Mouse (Mus musculus) kidney, embryonic 14.5 days (tissue): ENCODE data around the gene Dusp27. TPM values are rescaled to one million over a fixed set of nuclear protein-coding genes. Genes with fewer than 3 reads are reported as not detected.
A peak's percentile ranks its signal among the peaks of the same experiment; 100 is the strongest.

Experiments used
- ATAC-seq: fragments of 200-750 bp; cut with Nextera tagmentation; 2 replicates; pipeline ENCODE4 v1.8.0; 2017; ENCODE audit warnings: moderate number of reproducible peaks, mild to moderate bottlenecking, moderate TSS enrichment, moderate library complexity; ENCODE audit not compliant: low FRiP score, low TSS enrichment
- H3K27ac ChIP-seq: fragments of 300-500 bp; sonication (generic); 2 replicates; pipeline ENCODE4 v1.5.1; 2014; ENCODE audit warnings: low read depth, mild to moderate bottlenecking, low read length, moderate library complexity, mixed read lengths
- H3K27me3 ChIP-seq: fragments of 300-500 bp; sonication (generic); 2 replicates; pipeline ENCODE4 v1.6.1; 2014; ENCODE audit warnings: mild to moderate bottlenecking, low read length; ENCODE audit not compliant: control insufficient read depth, insufficient read depth
- H3K36me3 ChIP-seq: fragments of 300-500 bp; sonication (generic); 2 replicates; pipeline ENCODE4 v1.6.1; 2014; ENCODE audit warnings: low read length, mixed read lengths; ENCODE audit not compliant: control insufficient read depth, insufficient read depth
- H3K4me1 ChIP-seq: fragments of 300-500 bp; sonication (generic); 2 replicates; pipeline ENCODE4 v1.6.1; 2014; ENCODE audit warnings: low read length, mixed read lengths; ENCODE audit not compliant: control insufficient read depth, insufficient read depth
- H3K4me2 ChIP-seq: fragments of 300-500 bp; sonication (generic); replicated peaks from 2 replicates; pipeline ENCODE4 v1.6.1; 2014; ENCODE audit warnings: low read depth, mild to moderate bottlenecking, low read length
- H3K4me3 ChIP-seq: fragments of 300-500 bp; sonication (generic); 2 replicates; pipeline ENCODE4 v1.5.1; 2014; ENCODE audit warnings: mild to moderate bottlenecking, low read length
- H3K9ac ChIP-seq: fragments of 300-500 bp; sonication (generic); 2 replicates; pipeline ENCODE4 v1.6.1; 2014; ENCODE audit warnings: low read depth, mild to moderate bottlenecking, low read length, moderate library complexity
- H3K9me3 ChIP-seq: fragments of 300-500 bp; sonication (generic); 2 replicates; pipeline ENCODE4 v1.6.1; 2016; ENCODE audit warnings: low read length; ENCODE audit not compliant: control insufficient read depth
- WGBS: fragments of 180-500 bp; shearing (Covaris S2); extraction: QIAGEN DNeasy Blood & Tissue Kit; methylation state at CpG from one replicate; pipeline ENCODE4 v1.1.7; 2014; 5-methylcytosine and 5-hydroxymethylcytosine counted together
- polyA plus RNA-seq: library from polyadenylated mRNA; unstranded; fragments of >200 nt; fragmentation: Nextera tagmentation; extraction: Ambion mirVana; gene quantifications from 2 replicates; pipeline ENCODE4 v1.2.1, GENCODE M21; 2014

Dusp27 gene
- polyA plus RNA-seq, 1 experiment from 2014 or later, result 0.39 TPM

- Histone ChIP-seq H3K9me3 (no peaks in the 10 kb centered on the region), H3K9ac (no peak overlapping the region), H3K36me3 (no peaks in the 10 kb centered on the region), H3K4me1 (peaks cover 11% of the 10 kb centered on the region), H3K27me3 (no peaks in the 10 kb centered on the region), H3K4me3 (no peak overlapping the region), H3K27ac (no peak overlapping the region), H3K4me2 (no peak overlapping the region)
- 0 out of 2 replicates have a peak, but pooled peaks have one; percentile 18 for ATAC-seq
- 38% methylated on average over 13 of the region's 13 CpGs for WGBS
Observed at GRCm38 (mm10) chr1:166138136-166138535, 10.4 kb upstream of the Dusp27 start.

- H3K27ac ChIP-seq, result no peak overlapping the region
- WGBS, result 49% methylated on average over 7 of the region's 7 CpGs
- H3K4me2 ChIP-seq, result no peak overlapping the region
- ATAC-seq, result 0 out of 2 replicates have a peak, but pooled peaks have one; percentile 18
- no peaks in the 10 kb centered on the region for H3K9me3 ChIP-seq
- H3K9ac ChIP-seq, result no peak overlapping the region
- H3K4me3 ChIP-seq, result no peak overlapping the region
- no peaks in the 10 kb centered on the region for H3K36me3 ChIP-seq
- H3K4me1 ChIP-seq, result peaks cover 11% of the 10 kb centered on the region
- no peaks in the 10 kb centered on the region for H3K27me3 ChIP-seq
Observed at GRCm38 (mm10) chr1:166137244-166137938, 9.7 kb upstream of the Dusp27 start.

GRCm38 (mm10) chr1:166135091-166135740 lies 7.5 kb upstream of the Dusp27 start:
- no peaks in the 10 kb centered on the region for H3K27me3 ChIP-seq
- 40% methylated on average over 5 of the region's 5 CpGs for WGBS
- H3K27ac ChIP-seq, result no peak overlapping the region
- no peaks in the 10 kb centered on the region for H3K36me3 ChIP-seq
- ATAC-seq, result no peak
- no peaks in the 10 kb centered on the region for H3K9me3 ChIP-seq
- no peak overlapping the region for H3K4me3 ChIP-seq
- H3K4me1 ChIP-seq, result peaks cover 11% of the 10 kb centered on the region
- no peak overlapping the region for H3K9ac ChIP-seq
- no peak overlapping the region for H3K4me2 ChIP-seq

GRCm38 (mm10) chr1:166132367-166132766 lies 4.6 kb upstream of the Dusp27 start:
- Histone ChIP-seq H3K36me3 (no peaks in the 10 kb centered on the region), H3K4me2 (no peak overlapping the region), H3K9ac (no peak overlapping the region), H3K4me3 (no peak overlapping the region), H3K27me3 (no peaks in the 10 kb centered on the region), H3K4me1 (peaks cover 9% of the 10 kb centered on the region), H3K9me3 (no peaks in the 10 kb centered on the region), H3K27ac (no peak overlapping the region)
- WGBS, result 55% methylated on average over 4 of the region's 4 CpGs
- ATAC-seq, result no peak

GRCm38 (mm10) chr1:166130224-166130860 lies 2.6 kb upstream of the Dusp27 start, which contains the start of gene Gpa33:
Gpa33 (plus strand) TSS chr1:166130238.
- no peak for ATAC-seq
- H3K27ac ChIP-seq, result no peak within 1 kb of the TSS
- no peaks in the 10 kb centered on the region for H3K36me3 ChIP-seq
- H3K4me2 ChIP-seq, result no peak within 1 kb of the TSS
- no peak within 1 kb of the TSS for H3K9ac ChIP-seq
- H3K27me3 ChIP-seq, result no peaks in the 10 kb centered on the region
- no peaks in the 10 kb centered on the region for H3K9me3 ChIP-seq
- peaks cover 6% of the 10 kb centered on the region; the same call in 1 of the 2 replicates for H3K4me1 ChIP-seq
- 78% methylated on average over 5 of the region's 5 CpGs for WGBS
- H3K4me3 ChIP-seq, result no peak within 1 kb of the TSS

GRCm38 (mm10) chr1:166128551-166128950 lies 829 bp upstream of the Dusp27 start:
- H3K27ac ChIP-seq, result no peak overlapping the region
- no peaks in the 10 kb centered on the region for H3K36me3 ChIP-seq
- 90% methylated on average over 5 of the region's 5 CpGs for WGBS
- H3K9ac ChIP-seq, result no peak overlapping the region
- H3K4me3 ChIP-seq, result no peak overlapping the region
- H3K4me2 ChIP-seq, result no peak overlapping the region
- H3K27me3 ChIP-seq, result no peaks in the 10 kb centered on the region
- H3K4me1 ChIP-seq, result peaks cover 6% of the 10 kb centered on the region; the same call in 1 of the 2 replicates
- no peak for ATAC-seq
- no peaks in the 10 kb centered on the region for H3K9me3 ChIP-seq

- Histone ChIP-seq H3K9ac (no peak overlapping the region), H3K4me1 (peaks cover 6% of the 10 kb centered on the region; the same call in 1 of the 2 replicates), H3K27me3 (no peaks in the 10 kb centered on the region), H3K4me2 (no peak overlapping the region), H3K36me3 (no peaks in the 10 kb centered on the region), H3K4me3 (no peak overlapping the region), H3K27ac (no peak overlapping the region), H3K9me3 (no peaks in the 10 kb centered on the region)
- whole genome bisulfite sequencing, result 44% methylated on average over 9 of the region's 9 CpGs
- ATAC-seq, result no peak
Observed at GRCm38 (mm10) chr1:166126795-166127194, 927 bp downstream of the Dusp27 start.

GRCm38 (mm10) chr1:166126290-166126689 lies 1.4 kb downstream of the Dusp27 start:
- 86% methylated on average over 6 of the region's 6 CpGs for WGBS
- no peak overlapping the region for H3K4me2 ChIP-seq
- no peak overlapping the region for H3K9ac ChIP-seq
- no peak for ATAC-seq
- H3K36me3 ChIP-seq, result no peaks in the 10 kb centered on the region
- peaks cover 6% of the 10 kb centered on the region; the same call in 1 of the 2 replicates for H3K4me1 ChIP-seq
- H3K9me3 ChIP-seq, result no peaks in the 10 kb centered on the region
- no peak overlapping the region for H3K27ac ChIP-seq
- no peak overlapping the region for H3K4me3 ChIP-seq
- no peaks in the 10 kb centered on the region for H3K27me3 ChIP-seq
